Mouse (Mus musculus): ENCODE results near the gene Stac.

Stac gene

GRCm38 (mm10) chr9:111514586-111515473, 175.3 kb downstream of the Stac start:
- DNase-seq (ENCODE audit: low read depth, low spot score): no peak

Data from R1 (cell line).